Mouse (Mus musculus) brain, adult 2 months (tissue): ENCODE data around the gene Lrrk1.

ENCODE experiments used
- DNase-seq: peaks from one replicate; pipeline ENCODE4 v3.0.0; 2011; ENCODE audit warnings: low read depth, low spot score

Lrrk1 gene

DNA sequence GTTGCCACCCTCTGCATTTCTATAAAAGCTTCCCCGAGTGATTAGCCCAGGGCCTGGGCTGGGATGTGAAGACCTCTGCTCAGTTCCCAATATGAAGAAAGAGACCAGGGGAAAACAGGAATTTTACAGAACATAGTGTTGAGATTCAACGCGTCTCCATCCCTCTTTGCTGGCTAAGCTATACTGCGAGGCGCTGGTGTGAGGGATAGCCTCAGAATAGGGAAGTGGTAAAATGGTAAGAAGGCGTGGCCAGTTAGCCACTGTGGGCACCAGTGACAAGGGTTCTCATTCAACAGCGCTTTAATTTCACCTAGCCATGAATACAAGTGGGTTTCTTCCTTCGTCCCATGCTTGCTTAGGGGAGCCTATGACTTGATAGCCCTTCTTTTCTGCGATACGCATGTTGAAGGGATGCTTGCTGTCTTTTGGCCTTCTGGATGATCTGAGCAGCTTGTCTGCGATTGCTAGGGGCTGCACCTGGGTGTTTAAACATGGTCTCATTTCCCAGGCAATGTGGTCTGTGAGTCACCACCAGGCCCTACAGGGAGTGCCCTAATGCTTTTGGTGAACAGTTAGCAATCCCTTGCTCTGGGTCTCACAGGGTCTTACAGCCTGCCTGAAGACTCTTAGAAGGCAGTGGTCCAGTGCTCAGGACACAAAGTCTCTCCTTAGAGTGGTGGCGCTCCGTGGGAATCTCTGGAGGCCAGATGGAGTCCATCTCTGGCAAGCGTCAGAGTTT, 84.1 kb downstream of the Lrrk1 start:
- no peak for DNase-seq

GRCm38 (mm10) chr7:66301486-66301885, 86.7 kb downstream of the Lrrk1 start:
- DNase-seq, result no peak

- peak; percentile 92 for DNase-seq
Observed at GRCm38 (mm10) chr7:66300680-66301079, 87.5 kb downstream of the Lrrk1 start.

- no peak for DNase-seq
Observed at GRCm38 (mm10) chr7:66297656-66298021, 90.5 kb downstream of the Lrrk1 start.

GRCm38 (mm10) chr7:66296921-66297655, 91.1 kb downstream of the Lrrk1 start:
- no peak for DNase-seq

DNA sequence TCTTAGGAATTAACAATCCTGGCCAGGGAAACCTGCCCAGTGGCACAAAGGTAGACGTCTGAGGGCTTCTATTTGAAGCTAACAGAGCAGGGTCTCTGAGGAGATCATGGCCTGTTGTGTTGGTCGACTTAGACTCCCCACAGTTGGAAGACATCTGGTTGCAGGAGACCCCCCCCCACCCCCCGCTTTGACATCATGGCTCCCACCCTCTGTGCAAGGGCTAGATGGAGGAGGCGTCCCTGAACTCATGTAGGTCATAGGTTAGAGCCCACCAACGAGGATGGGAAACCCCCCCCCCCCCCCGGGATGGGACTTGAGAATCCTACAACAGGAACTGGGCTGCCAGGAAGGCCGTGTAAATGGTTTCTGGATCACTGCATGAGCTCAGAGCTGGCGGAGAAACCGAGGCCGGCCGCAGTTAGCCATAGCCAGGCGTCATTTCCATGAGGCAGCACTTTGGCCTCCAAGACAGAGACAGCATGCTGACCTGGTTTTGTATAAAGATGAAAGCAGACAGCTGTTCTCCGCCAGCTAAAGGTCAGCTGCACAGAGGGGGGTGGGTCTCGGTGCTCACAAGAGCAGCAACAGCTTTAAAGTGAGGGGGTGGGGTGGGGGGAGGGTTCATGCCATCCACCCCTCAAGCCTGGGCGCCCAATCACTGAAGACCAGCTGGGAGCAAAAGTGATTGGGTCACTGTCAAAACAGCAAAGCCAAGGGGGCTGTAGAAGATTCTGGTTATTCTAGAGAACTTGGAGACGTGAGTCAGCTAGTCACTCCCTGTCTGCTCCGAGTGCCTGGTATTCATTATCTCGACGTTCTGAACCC, 95.4 kb downstream of the Lrrk1 start:
- peak; percentile 31 for DNase-seq

- DNase-seq, result no peak
Observed at GRCm38 (mm10) chr7:66292010-66292409, 96.1 kb downstream of the Lrrk1 start.

- DNase-seq, result no peak
Observed at GRCm38 (mm10) chr7:66282984-66283612, 105.1 kb downstream of the Lrrk1 start.

GRCm38 (mm10) chr7:66282265-66282664, 105.9 kb downstream of the Lrrk1 start:
- no peak for DNase-seq

- no peak for DNase-seq
Observed at GRCm38 (mm10) chr7:66278001-66278400, 110.1 kb downstream of the Lrrk1 start.

- DNase-seq, result no peak
Observed at GRCm38 (mm10) chr7:66273494-66273893, 114.7 kb downstream of the Lrrk1 start.

DNA sequence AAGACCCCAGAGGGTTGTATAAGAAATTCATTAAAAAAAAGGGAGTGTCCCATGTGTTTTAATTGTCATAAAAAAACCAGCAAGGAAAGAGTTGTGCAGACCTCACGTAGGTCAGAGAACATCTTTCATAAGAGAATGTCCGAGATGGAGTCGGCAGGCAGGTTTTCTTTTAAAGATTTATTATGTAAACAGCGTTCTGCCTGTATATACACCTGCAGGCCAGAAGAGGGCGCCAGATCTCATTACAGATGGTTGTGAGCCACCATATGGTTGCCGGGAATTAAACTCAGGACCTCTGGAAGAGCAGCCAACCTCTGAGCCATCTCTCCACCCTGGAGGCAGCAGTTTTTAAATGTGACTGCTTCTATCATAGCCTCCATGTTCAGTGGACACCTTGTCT, 116.9 kb downstream of the Lrrk1 start:
- DNase-seq, result no peak

GRCm38 (mm10) chr7:66266942-66267850, 121.0 kb downstream of the Lrrk1 start:
- DNase-seq, result no peak

GRCm38 (mm10) chr7:66263421-66263820, 124.7 kb downstream of the Lrrk1 start:
- DNase-seq, result no peak

DNA sequence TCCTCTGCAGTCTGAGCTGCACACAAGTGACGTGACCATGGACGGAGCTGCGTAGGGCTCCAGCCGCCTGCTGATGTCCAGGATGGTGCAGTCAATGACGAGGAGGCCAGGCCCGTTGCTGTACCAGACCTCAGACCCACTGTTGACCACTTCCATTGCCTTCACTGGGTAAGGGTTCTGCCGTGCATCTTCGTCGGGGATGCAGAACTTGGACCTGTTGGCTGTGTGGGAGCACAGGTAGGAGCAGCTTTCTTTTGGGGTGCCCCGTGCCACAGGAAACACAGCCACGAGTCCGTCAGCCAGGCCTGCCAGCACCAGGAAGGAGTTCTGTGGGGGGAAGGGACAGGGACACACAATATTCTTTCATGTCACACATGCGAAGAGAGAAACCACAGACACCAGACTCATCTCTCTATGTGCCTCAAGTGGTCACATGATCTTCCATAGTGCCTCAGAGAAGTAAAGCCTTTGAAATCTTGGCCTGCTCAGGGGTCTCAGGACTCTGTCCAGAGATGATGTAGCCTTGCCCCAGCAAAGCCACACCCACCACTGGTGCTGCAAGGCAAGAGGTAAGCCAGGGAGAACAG, 125.5 kb downstream of the Lrrk1 start:
- DNase-seq, result no peak

DNA sequence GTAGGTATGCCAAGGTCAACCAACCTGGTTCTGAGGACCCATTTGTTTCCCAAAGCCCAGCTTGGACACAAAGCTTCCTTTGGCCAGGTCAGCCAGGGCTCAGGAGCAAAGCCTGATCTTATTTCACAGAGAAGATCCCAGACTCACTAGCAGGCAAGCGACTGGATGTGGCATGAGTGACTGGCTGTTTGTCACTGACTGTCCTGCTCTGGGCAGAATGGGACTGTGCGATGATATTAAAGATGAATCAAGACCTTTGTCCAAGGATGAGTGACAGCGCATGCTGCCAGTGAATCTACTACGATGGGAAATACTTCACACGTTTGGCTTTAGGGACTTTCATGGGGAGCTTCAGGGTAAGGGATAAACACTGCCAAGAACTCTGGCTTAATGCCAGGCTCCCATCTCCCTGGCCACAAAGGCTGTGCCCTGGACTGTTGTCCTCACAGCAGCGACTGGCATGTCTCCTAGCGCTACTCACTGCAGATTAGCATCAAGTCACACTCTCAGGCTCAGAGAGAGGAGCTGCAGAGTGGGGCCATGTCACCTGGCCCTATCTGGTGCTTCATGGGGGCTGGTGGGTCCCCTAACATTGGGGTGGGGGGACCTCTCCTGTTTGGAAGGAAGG, 127.3 kb downstream of the Lrrk1 start:
- peak; percentile 91 for DNase-seq

- peak; percentile 50 for DNase-seq
Observed at GRCm38 (mm10) chr7:66260295-66260694, 127.9 kb downstream of the Lrrk1 start.

GRCm38 (mm10) chr7:66259436-66260206, 128.5 kb downstream of the Lrrk1 start:
- DNase-seq, result no peak

DNA sequence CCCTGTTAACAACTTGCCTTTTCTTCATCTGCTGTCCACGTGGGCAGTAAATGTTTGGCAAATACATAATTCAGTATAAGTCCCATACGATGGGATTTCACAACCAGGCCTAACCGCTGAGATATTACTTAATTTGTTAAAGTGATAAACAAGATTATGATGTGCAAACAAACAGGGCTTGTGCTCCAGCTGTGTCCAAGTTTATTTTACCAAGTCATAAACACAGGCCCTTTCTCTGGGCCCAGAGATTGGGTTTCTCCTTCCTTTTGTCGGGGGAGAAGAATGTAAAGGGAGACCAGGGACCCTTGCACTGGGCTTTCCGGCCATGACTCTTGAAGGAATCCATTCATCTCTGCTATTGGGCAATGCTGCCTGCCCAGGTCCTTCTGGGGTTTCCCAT, 129.2 kb downstream of the Lrrk1 start:
- no peak for DNase-seq
